Mouse (Mus musculus) CH12.LX (cell line): ENCODE measurements around the gene Naa60.

Experiments used
- CTCF ChIP-seq, 2 experiments: IDR thresholded peaks in 1 of 2; conservative IDR thresholded peaks in 1 of 2; 2 replicates each; pipeline ENCODE4 v1.5.1; 2011 to 2012; ENCODE audit warnings: low read depth in 2 of 2, low read length in 2 of 2, improper control_type of control experiment in 1 of 2, inconsistent platforms in 1 of 2, mild to moderate bottlenecking in 1 of 2, moderate library complexity in 1 of 2
- KAT2A ChIP-seq: IDR thresholded peaks from 2 replicates; pipeline ENCODE4 v1.6.1; 2012; ENCODE audit warnings: low read length, improper control_type of control experiment, inconsistent platforms; ENCODE audit not compliant: insufficient replicate concordance
- POLR2A ChIP-seq: IDR thresholded peaks from 2 replicates; pipeline ENCODE4 v1.6.1; 2011; ENCODE audit warnings: low read depth, mild to moderate bottlenecking, improper control_type of control experiment, low read length
- ZC3H11A ChIP-seq: IDR thresholded peaks from 2 replicates; pipeline ENCODE4 v1.6.1; 2012; ENCODE audit warnings: low read depth, mild to moderate bottlenecking, inconsistent platforms, low read length, improper control_type of control experiment

DNA sequence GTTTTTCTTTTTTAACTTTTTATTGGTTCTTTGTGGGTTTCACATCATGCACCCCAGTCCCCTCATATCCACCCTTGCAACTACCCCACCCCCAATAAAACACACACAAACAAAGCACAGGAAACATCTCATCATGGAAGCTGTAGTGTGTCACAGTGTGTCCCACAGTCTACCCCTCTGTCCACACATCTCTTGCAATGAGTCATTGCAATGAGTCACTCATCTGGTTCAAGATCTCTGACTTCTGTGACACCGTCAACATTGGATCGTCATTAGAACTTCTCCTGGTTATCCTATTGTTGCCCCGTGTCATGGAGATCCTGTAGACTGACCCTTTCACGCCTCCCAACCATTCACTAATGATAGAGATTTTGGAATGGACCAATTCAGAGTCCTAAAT is 62.5 kb downstream of the Naa60 start:
- no peak for TF ChIP-seq CTCF (conservative IDR thresholded peaks at IDR 0.05 in 1 of 2, IDR thresholded peaks at IDR 0.05 in 1 of 2; ENCODE audit: low read depth in 2 of 2, low read length in 2 of 2)
- TF ChIP-seq POLR2A = no peak
- no peak for TF ChIP-seq ZC3H11A
- TF ChIP-seq KAT2A = no peak
